Mouse (Mus musculus) yolk sac, embryonic 10.5 days (tissue): ENCODE data around the gene Tbcb.
"Not testable (repeated sequence)": the region's sequence is repeated elsewhere in the genome, so short reads cannot be mapped to it uniquely, and the experiment has no call there.

Source experiments
- DNase-seq: peaks from one replicate; pipeline ENCODE4 v3.0.0-alpha.2; 2017; ENCODE audit warnings: low spot score

Gene Tbcb

DNA sequence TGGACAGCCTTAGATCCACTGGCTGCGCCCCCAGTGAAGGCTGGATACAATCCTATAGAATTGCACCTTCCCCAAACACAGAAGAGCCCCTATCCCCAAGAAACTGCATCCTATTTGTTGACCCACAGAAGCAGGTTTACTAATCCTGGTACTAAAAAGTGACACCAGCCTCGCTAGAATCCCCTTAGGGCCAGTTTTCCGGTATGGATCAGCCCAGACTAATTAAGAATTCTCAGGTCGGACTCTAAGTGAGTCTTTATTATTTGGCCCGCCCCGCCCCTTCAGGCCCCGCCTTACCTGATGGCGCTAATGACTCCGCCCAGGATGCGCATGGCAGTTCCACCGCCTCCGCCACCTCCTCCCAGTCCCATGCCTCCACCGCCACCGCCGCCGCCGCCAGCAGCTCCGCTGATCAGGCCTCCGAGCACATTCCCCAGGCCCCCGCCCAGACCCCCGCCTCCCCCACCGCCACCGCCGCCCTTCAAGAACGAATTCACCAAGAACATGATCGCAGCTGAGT is 38.4 kb downstream of the Tbcb start:
- peak; percentile 89 for DNase-seq

DNA sequence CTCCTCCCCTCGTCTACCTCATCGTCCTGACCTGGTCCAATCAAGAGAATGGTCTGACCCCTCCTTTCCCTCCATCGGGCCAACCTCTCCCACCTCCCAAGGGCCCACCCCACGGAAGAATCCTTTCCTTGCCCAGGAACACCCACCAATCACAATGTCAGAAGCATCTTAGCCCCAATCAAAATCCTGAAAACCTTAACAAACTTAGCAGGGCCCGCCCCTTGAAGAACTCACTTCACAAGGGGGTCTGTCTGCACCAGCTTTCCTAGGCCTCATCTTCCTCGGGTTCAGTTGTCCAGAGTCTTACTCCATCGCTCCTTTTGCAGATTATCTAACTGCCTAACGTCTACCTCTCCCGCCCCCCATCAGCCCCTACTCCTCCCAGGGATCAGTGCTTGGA is 39.1 kb downstream of the Tbcb start:
- no peak for DNase-seq

DNA sequence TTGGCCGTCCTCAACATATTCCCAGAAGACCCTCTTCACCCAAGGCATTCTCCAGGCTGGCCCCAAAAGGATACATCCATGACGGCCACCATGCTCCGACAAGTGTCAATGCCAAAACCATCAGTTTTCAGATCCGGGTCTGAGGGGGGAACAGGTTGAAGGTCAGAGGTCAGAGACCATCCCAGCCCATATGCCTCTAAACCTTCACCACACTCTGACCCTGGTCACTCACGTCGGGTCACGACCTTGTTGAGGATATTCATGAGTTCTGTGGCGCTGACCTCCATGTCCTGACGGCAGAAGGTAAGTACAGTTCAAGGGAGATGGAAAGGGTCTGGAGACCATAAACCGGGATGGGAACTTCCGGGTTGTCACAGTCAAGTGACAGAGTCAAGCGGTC is 40.0 kb downstream of the Tbcb start:
- no peak for DNase-seq

DNA sequence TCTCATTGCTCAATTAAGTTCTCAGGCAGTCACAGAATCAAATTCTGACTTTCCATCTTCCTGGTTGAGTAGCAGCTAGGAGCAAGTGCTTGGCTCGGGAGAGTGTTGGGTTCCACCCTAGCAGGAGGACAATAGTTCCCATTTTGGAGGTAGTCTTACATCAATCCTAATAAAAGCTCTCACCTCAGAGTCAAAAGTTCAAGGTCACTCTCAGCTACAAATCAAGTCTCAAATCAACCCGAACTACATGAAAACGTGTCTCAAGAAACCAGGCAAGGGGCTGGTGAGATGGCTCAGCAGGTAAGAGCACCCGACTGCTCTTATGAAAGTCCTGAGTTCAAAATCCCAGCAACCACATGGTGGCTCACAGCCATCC is 43.0 kb downstream of the Tbcb start:
- no peak for DNase-seq

DNA sequence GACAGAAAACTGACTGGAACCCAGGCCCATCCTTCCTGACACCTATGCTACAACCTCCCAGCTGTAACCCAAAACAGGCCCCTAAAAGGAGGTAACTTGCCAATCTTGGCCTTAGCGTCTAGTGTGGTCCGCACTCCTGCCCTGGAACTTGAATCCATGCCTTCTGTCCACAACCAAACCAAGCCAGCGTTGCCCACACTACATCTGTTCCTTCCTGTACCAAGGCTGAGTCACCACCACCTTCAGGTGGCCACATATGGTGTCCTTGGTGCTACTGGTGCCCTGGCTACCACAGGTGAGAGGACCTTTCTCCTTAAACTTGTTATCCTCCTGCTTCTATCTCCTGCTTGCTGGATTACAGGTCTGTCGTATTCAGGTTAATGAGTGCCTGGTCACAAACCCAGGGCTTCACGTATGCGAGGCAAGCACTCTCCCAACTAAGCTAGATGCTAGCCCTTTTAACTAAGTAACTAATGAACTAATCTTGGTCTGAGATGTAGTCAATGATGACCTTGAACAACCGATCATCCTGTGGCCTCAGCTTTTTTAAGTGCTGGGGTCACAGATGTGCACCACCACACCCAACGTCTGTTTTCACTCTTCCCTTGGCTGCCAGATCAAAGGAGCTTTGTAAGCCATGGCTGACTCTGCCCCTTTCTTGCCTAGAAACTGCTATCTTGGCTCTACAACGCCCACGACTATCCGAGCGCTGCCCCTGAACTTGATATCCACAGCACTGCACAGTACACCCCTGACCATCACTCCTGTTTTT is 43.5 kb downstream of the Tbcb start:
- DNase-seq, result no peak

DNA sequence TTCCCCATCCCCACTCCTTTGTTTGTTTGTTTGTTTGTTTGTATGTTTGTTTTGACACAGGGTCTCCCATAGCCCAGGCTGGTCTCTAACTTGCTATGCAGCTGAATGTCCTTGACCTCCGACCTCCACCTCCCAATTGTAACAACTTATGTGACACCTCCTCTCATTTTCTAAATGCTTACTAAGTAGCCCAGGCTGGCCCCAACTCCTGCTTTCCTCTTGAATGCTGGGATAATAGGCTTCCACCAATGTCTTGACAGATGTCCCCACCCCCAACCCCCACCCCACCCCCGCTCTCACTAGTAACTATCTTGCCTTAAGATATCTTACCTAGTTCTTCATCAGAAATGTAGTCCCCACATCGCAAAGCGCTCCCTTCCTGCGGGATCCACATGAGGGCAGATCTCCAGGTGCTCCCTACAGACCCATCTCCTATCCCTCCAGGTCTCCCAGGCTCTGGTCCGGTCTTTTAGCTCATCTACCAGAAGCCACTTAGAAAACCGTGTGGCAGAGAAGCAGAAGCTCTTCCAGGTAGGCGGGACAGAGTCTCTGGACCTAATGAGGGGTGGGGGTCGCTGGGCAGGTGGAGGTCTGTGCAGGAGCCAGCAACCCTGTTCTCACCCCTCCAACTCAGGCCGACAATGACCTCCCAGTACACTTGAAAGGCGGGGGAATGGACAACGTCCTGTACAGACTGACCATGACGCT is 47.3 kb downstream of the Tbcb start:
- no peak for DNase-seq

DNA sequence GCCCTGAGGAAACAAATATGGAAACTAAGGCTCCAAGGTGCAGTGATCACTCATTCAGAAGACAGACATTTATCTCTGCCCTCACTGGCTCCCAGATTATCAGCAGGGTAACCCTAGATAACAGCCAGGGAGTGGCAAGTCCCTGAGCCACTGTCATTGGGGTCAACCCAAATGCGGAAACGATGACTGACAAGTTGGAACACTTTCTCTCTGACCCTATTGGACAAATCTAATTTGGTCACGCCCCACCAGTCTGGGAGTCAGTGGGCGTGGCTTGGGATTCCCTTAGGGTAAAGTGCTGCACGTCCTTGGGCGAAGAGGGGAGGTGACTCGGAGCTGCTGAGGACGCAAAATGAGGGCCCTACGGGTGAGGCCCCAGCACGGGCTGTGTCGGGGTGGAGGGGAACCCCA is 48.2 kb downstream of the Tbcb start, which contains the start of gene Cox7a1:
Gene Cox7a1, plus strand, starts transcription at position 266 of the 411 bp plus-strand sequence.
- DNase-seq, result peak; percentile 92

DNA sequence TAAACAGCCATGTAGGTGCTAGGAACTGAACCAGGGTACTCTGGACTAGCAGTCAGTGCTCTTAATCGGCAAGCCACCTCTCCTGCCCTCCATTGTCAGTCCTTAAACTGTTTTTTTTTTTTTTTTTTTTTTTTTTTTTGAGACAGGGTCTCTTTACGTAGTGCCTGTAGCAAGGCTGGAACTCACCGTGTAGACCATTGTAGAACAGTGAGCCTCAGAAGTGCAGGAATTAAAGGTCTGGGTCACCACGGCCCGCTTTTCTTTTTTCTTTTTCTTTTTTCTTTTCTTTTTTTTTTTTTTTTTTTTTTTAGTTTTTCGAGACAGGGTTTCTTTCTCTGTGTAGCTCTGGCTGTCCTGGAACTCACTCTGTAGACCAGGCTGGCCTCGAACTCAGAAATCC is 48.9 kb downstream of the Tbcb start:
- not testable (repeated sequence) for DNase-seq

DNA sequence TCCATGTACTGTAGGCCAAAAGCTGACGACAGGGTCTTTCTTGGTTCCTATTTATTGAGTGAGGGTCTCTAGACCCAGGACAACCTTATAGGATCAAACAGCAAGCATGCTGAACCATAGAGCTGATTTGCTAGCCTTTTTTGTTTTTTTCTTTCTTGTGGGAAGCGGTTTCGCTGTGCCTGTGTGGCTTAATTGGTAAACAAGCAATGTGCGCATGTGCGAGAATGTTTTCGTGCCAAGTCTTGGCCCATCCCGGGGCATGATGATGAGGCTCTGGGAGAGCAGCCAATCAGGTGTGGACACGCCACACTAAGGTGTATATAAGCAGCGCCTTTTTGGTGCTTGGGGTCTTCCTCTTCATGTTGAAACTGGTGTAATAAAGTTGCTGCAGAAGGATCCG is 50.1 kb downstream of the Tbcb start:
- not testable (repeated sequence) for DNase-seq

DNA sequence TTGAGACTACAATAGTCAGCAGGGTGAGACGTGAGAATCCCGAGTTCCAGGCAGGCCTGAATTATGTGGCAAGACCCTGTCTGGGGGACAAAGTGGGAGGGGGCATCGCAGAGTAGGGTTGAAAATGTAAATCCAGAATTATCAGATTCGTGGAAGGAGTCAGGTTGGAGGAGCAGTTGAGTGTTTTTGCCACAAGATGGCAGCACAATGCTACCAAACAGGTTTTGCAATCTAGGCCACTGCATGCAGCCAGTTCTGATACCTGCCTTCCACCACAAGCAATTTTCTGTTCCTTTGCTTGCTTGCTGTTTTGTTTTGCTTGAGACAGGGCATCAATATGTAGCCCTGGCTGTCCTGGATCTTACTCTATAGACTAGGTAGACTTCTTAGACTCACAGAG is 50.8 kb downstream of the Tbcb start:
- peak; percentile 37 for DNase-seq

DNA sequence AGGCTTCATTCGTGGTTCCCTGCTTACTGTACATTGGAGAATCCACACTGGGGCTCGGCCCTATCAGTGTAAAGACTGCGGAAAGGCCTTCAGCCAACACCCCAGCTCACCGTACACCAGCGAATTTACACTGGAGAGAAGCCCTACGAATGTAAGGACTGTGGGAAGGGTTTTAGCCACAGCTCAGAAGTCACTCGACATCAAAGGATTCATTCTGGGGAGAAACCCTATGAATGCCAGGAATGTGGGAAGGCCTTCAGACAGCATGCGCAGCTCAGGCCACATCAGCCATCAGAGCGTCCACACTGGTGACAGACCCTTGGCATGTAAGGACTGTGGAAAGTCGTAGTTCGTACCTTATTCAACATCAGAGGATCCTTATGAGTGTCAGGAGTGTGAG is 53.8 kb downstream of the Tbcb start:
- no peak for DNase-seq

DNA sequence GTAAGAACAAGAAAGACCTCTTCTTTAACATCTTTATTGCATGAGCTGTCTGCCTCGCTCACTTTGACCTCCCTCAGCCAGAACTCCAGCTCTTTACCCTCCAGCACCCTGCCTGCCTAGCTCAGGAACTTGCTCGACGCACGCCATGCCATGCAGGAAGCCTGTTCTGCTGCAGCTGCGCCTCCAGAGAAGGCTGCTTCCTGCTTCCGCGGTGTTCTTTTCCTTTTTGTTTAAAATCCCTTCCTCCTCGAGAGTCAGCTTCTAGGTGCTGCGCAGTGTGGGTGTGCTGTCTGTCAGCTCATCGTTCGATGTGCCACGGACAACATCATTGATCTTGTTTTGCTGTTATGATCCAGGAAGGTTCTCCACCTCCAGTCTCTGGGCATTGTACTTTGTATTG is 55.6 kb downstream of the Tbcb start:
- DNase-seq, result no peak
